Mouse (Mus musculus): ENCODE measurements around the gene Arsb. TPM values are rescaled to one million over a fixed set of nuclear protein-coding genes. Genes with fewer than 3 reads are reported as not detected.

Arsb gene
- polyA plus RNA-seq (2012; fragmentation: generic; extraction: Trizol), result 7.2 TPM

DNA sequence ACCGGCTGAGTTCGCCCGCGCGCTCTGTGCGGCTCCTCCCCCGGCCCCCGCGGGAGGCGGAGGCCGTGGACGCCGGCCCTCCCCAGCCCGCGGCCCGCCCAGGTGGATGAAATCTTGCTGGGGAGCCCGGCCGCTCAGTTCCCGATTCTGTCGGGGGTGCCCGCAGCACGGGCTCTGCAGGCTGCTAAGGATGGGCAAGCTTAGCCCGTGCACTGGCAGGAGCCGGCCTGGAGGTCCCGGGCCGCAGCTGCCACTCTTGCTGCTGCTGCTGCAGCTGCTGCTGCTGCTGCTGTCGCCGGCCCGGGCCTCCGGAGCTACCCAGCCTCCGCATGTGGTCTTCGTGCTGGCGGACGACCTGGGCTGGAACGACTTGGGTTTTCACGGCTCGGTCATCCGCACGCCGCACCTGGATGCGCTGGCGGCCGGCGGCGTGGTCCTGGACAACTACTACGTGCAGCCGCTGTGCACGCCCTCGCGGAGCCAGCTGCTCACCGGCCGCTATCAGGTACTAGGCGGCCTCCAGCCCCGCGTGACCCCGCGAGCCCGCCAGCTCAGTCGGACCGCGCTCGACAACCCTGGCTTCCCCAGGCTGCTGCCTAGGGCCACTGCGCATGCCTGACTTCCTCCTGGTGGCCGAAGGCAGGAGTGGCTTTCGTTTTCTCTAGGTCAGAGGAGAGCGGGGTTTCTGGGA, at the start of gene Arsb:
Gene Arsb (plus strand): TSS at position 43 of the 691 bp plus-strand sequence.
- TF ChIP-seq TCF3 (IDR thresholded peaks at IDR 0.05; ENCODE audit: insufficient read length, low read depth) (no peak), USF1 (IDR thresholded peaks at IDR 0.05; ENCODE audit: low read depth) (no peak), TCF12 (IDR thresholded peaks at IDR 0.05; ENCODE audit: insufficient read depth, poor library complexity, severe bottlenecking) (no peak), MAX (IDR thresholded peaks at IDR 0.05; ENCODE audit: low read depth) (no peak), MYOD1 (IDR thresholded peaks at IDR 0.05; ENCODE audit: control insufficient read depth in 1 of 3, insufficient read length in 2 of 3, low read depth in 2 of 3) (peak in 2 of 3 experiments; percentile 58 to 63), MYOG (IDR thresholded peaks at IDR 0.05; ENCODE audit: control insufficient read depth in 1 of 3, insufficient read depth in 1 of 3, insufficient read length in 2 of 3, low read depth in 2 of 3) (peak in 2 of 3 experiments; percentile 58 to 62), REST (IDR thresholded peaks at IDR 0.05; ENCODE audit: insufficient read depth, insufficient read length) (no peak), POLR2A (IDR thresholded peaks at IDR 0.05; ENCODE audit: insufficient read length, low read depth) (peak; percentile 73), SRF (IDR thresholded peaks at IDR 0.05; ENCODE audit: control insufficient read depth, insufficient read length, low read depth) (no peak), CEBPB (IDR thresholded peaks at IDR 0.05; ENCODE audit: insufficient read depth, poor library complexity, severe bottlenecking) (no peak), E2F4 (IDR thresholded peaks at IDR 0.05; ENCODE audit: insufficient read depth) (no peak), POLR2AphosphoS2 (IDR thresholded peaks at IDR 0.05; ENCODE audit: insufficient read length, low read depth) (peak; percentile 54)
- peak within 1 kb of the TSS; percentile 93 for H3K4me2 ChIP-seq (ENCODE audit: low read depth)
- no peaks in the 10 kb centered on the region for H3K27me3 ChIP-seq (ENCODE audit: control insufficient read depth, insufficient read depth, insufficient read length)
- no peaks in the 10 kb centered on the region for H3K79me2 ChIP-seq (ENCODE audit: control insufficient read depth, insufficient read depth)
- no peaks in the 10 kb centered on the region for H3K36me3 ChIP-seq (ENCODE audit: control insufficient read depth, insufficient read depth)
- peak within 1 kb of the TSS; percentile 40 for H3K4me3 ChIP-seq
- peak within 1 kb of the TSS; percentile 77 for H3ac ChIP-seq (ENCODE audit: control insufficient read depth, insufficient read length)

DNA sequence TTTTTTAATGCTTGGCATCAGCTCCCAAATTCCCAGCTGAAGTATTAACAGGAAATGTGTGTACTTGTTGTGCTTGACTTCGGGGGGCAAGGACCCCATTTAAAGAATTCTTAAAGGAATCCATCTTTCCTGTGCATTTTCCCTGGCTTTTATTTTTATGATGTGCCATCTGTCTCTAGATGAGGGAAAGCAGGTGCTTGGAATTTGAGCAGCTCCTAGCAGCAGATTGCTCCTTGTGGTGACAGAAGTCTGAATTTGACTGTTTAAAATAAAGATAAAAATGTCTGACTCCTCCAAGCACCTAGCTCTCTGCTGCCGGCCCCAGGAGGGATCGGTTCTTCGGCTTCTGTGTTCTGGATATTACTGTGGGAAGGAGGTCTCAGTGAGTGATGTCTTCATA, 49.5 kb upstream of the Arsb start:
- H3K27me3 ChIP-seq (ENCODE audit: control insufficient read depth, insufficient read depth, insufficient read length), result no peaks in the 10 kb centered on the region
- H3K4me3 ChIP-seq, result no peak overlapping the region
- peak overlapping the region; percentile 34 for H3K4me2 ChIP-seq (ENCODE audit: low read depth)
- TF ChIP-seq MYOD1 (IDR thresholded peaks at IDR 0.05; ENCODE audit: control insufficient read depth in 1 of 3, insufficient read length in 2 of 3, low read depth in 2 of 3) (peak; percentile 8 to 65 (median 44)), POLR2AphosphoS2 (IDR thresholded peaks at IDR 0.05; ENCODE audit: insufficient read length, low read depth) (no peak)
- no peak overlapping the region for H3ac ChIP-seq (ENCODE audit: control insufficient read depth, insufficient read length)
- no peaks in the 10 kb centered on the region for H3K79me2 ChIP-seq (ENCODE audit: control insufficient read depth, insufficient read depth)
- no peaks in the 10 kb centered on the region for H3K36me3 ChIP-seq (ENCODE audit: control insufficient read depth, insufficient read depth)

DNA sequence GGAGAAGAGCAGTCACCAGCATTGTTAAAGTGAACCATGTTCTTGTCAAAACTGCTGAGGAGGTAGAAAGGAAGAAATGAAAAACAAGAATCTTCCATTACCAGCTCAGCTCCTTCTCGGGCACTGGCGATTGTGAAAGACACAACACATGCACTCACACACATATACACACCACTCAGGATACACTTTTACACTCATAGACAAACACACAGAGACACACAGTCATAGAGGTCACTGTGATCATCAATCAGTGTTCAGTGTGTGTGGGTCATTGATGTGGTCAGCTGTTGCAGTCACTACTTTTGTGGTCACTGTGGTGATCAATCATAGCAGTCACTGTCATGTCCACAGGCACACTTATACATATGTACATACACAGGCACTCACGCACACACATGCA, 48.0 kb upstream of the Arsb start:
- no peaks in the 10 kb centered on the region for H3K36me3 ChIP-seq (ENCODE audit: control insufficient read depth, insufficient read depth)

DNA sequence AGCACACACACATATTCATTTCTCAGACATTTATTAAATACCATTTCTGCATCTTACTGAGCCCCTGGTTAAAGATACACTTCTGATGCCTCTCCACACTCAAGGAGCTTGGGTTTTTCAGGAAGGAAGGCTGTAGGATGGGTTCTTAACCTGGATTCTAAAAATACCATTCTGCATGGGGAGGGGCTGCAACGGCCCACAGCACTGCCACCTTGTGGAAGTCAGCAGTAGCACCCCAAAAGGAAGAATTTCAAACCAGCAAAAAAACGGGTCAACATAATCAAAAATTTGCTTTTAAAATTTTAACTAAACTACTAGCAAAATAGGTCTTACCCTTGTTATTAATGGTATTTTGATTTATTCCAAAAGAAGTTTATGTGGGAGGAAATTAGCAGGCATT, 47.2 kb upstream of the Arsb start:
- TF ChIP-seq MAX (IDR thresholded peaks at IDR 0.05; ENCODE audit: low read depth) (no peak), REST (IDR thresholded peaks at IDR 0.05; ENCODE audit: insufficient read depth, insufficient read length) (no peak), CEBPB (IDR thresholded peaks at IDR 0.05; ENCODE audit: insufficient read depth, poor library complexity, severe bottlenecking) (no peak), MYOD1 (IDR thresholded peaks at IDR 0.05; ENCODE audit: control insufficient read depth in 1 of 3, insufficient read length in 2 of 3, low read depth in 2 of 3) (no peak), MYOG (IDR thresholded peaks at IDR 0.05; ENCODE audit: control insufficient read depth in 1 of 3, insufficient read depth in 1 of 3, insufficient read length in 2 of 3, low read depth in 2 of 3) (no peak), POLR2AphosphoS2 (IDR thresholded peaks at IDR 0.05; ENCODE audit: insufficient read length, low read depth) (no peak), TCF12 (IDR thresholded peaks at IDR 0.05; ENCODE audit: insufficient read depth, poor library complexity, severe bottlenecking) (no peak), TCF3 (IDR thresholded peaks at IDR 0.05; ENCODE audit: insufficient read length, low read depth) (no peak)
- H3ac ChIP-seq (ENCODE audit: control insufficient read depth, insufficient read length), result no peak overlapping the region
- H3K4me2 ChIP-seq (ENCODE audit: low read depth), result no peak overlapping the region
- H3K36me3 ChIP-seq (ENCODE audit: control insufficient read depth, insufficient read depth), result no peaks in the 10 kb centered on the region
- no peaks in the 10 kb centered on the region for H3K27me3 ChIP-seq (ENCODE audit: control insufficient read depth, insufficient read depth, insufficient read length)
- no peak overlapping the region for H3K4me3 ChIP-seq
- no peaks in the 10 kb centered on the region for H3K79me2 ChIP-seq (ENCODE audit: control insufficient read depth, insufficient read depth)

More for the DNA sequence above, 48.0 kb upstream of the Arsb start:
- no peak overlapping the region for H3ac ChIP-seq (ENCODE audit: control insufficient read depth, insufficient read length)
- no peaks in the 10 kb centered on the region for H3K27me3 ChIP-seq (ENCODE audit: control insufficient read depth, insufficient read depth, insufficient read length)
- no peaks in the 10 kb centered on the region for H3K79me2 ChIP-seq (ENCODE audit: control insufficient read depth, insufficient read depth)
- H3K4me2 ChIP-seq (ENCODE audit: low read depth), result no peak overlapping the region
- TF ChIP-seq E2F4 (IDR thresholded peaks at IDR 0.05; ENCODE audit: insufficient read depth) (no peak), TCF12 (IDR thresholded peaks at IDR 0.05; ENCODE audit: insufficient read depth, poor library complexity, severe bottlenecking) (no peak), USF1 (IDR thresholded peaks at IDR 0.05; ENCODE audit: low read depth) (no peak), MYOG (IDR thresholded peaks at IDR 0.05; ENCODE audit: control insufficient read depth in 1 of 3, insufficient read depth in 1 of 3, insufficient read length in 2 of 3, low read depth in 2 of 3) (no peak), MYOD1 (IDR thresholded peaks at IDR 0.05; ENCODE audit: control insufficient read depth in 1 of 3, insufficient read length in 2 of 3, low read depth in 2 of 3) (peak in 1 of 3 experiments; percentile 8)
- H3K4me3 ChIP-seq, result no peak overlapping the region

DNA sequence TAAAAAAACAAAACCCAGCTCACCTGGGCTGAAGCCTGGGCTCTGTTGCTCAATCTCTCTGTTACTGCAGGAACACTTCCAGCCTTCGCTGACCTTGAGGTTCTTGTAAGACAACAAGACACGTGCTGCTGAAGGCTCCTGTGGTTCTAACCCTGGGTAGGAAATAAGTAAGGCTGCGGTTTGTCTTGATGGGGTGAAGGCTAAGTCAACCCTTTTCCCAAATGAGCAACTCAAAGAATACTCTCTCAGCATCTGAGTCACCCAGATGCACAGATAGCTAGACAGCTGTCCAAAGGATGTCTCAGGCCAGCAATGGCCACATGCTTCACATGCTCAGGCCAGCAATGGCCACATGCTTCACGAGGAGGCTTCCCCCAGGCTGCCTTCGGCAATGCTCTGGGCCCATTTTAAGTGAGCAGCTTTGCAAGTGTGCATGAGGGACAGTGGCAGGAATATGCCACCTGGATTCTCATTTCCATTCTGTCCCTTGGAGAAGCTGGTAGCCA, 36.2 kb upstream of the Arsb start:
- TF ChIP-seq MYOD1 (IDR thresholded peaks at IDR 0.05; ENCODE audit: control insufficient read depth in 1 of 3, insufficient read length in 2 of 3, low read depth in 2 of 3) (peak in 2 of 3 experiments; percentile 35 to 60), TCF3 (IDR thresholded peaks at IDR 0.05; ENCODE audit: insufficient read length, low read depth) (no peak), POLR2AphosphoS2 (IDR thresholded peaks at IDR 0.05; ENCODE audit: insufficient read length, low read depth) (no peak), TCF12 (IDR thresholded peaks at IDR 0.05; ENCODE audit: insufficient read depth, poor library complexity, severe bottlenecking) (no peak), MAX (IDR thresholded peaks at IDR 0.05; ENCODE audit: low read depth) (no peak), CEBPB (IDR thresholded peaks at IDR 0.05; ENCODE audit: insufficient read depth, poor library complexity, severe bottlenecking) (0 out of 2 replicates have a peak, but pooled peaks have one; percentile 40), E2F4 (IDR thresholded peaks at IDR 0.05; ENCODE audit: insufficient read depth) (no peak), SRF (IDR thresholded peaks at IDR 0.05; ENCODE audit: control insufficient read depth, insufficient read length, low read depth) (no peak), MYOG (IDR thresholded peaks at IDR 0.05; ENCODE audit: control insufficient read depth in 1 of 3, insufficient read depth in 1 of 3, insufficient read length in 2 of 3, low read depth in 2 of 3) (peak in 1 of 3 experiments; percentile 62), POLR2A (IDR thresholded peaks at IDR 0.05; ENCODE audit: insufficient read length, low read depth) (no peak), USF1 (IDR thresholded peaks at IDR 0.05; ENCODE audit: low read depth) (peak; percentile 5), REST (IDR thresholded peaks at IDR 0.05; ENCODE audit: insufficient read depth, insufficient read length) (no peak)
- Histone ChIP-seq H3ac (ENCODE audit: control insufficient read depth, insufficient read length) (no peak overlapping the region), H3K4me2 (ENCODE audit: low read depth) (no peak overlapping the region), H3K79me2 (ENCODE audit: control insufficient read depth, insufficient read depth) (no peaks in the 10 kb centered on the region), H3K4me3 (no peak overlapping the region), H3K36me3 (ENCODE audit: control insufficient read depth, insufficient read depth) (no peaks in the 10 kb centered on the region), H3K27me3 (ENCODE audit: control insufficient read depth, insufficient read depth, insufficient read length) (no peaks in the 10 kb centered on the region)

Measured in myocyte (in vitro differentiated cells).